Mouse (Mus musculus): ENCODE measurements around the gene 1700029I15Rik.

DNA sequence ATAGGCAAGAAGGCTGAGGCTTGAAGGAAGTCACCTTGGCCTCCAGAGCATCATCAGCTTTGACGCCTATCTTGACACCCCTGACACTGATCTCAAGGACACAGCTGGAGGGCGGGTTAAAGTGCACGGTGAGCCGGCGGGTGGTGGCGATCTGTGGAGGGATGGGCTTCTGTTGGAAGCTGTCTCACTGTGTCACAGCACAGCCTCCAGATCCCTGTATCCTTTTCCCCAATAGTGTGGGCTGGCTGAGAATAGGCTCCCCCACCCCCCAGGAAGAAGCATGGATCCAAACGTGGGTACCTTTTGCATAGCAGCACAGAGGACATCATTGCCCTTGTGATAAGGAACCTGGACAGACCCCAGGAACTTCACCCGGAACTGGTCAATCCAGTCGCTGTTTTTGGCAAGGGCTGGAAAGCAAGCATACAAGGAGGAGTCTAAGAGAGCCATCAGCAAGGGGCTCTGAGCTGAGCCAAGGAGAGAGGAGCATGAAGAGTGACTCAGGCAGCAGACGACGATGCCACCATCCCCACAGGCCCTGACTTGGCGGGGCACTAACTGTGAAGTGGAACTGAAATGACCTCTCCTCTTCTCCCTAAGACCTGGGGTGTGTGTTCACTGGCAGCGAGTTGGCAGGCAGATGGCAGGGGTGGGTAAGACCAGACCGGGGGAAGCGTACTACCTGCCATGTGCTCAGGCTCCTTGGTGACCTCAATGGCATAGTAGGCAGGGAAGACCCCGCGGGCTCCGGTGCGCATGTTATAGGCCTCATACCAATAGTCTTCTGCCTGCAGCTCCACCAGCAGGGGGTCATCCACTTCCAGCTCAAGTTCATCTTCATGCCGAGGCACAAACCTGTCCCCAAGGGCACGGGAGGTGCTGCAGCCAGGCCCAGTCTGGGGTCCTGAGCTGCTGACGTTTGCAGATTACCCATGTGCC, 3.0 kb downstream of the 1700029I15Rik start:
- TF ChIP-seq CTCF (conservative IDR thresholded peaks at IDR 0.05; ENCODE audit: insufficient read depth, insufficient read length, low read depth, low read length) = no peak
- no peak for TF ChIP-seq POLR2A (IDR thresholded peaks at IDR 0.05; ENCODE audit: low read depth, low read length)

Data from kidney, adult 2 months (tissue).